Mouse (Mus musculus) testis, adult 2 months (tissue): ENCODE data around the gene Icam2. TPM values are rescaled to one million over a fixed set of nuclear protein-coding genes. Genes with fewer than 3 reads are reported as not detected.

Source experiments
- H3K27ac ChIP-seq: fragments of 200-500 bp; 2 replicates; pipeline ENCODE4 v1.5.1; 2012; ENCODE audit warnings: low read depth, low read length; ENCODE audit not compliant: control insufficient read depth, insufficient read depth
- H3K27me3 ChIP-seq: fragments of 200-500 bp; 2 replicates; pipeline ENCODE4 v1.6.1; 2012; ENCODE audit warnings: mild to moderate bottlenecking, low read length, moderate library complexity; ENCODE audit not compliant: control insufficient read depth, insufficient read depth
- H3K36me3 ChIP-seq: fragments of 200-500 bp; 2 replicates; pipeline ENCODE4 v1.6.1; 2012; ENCODE audit warnings: mild to moderate bottlenecking, low read length; ENCODE audit not compliant: control insufficient read depth, insufficient read depth
- H3K4me1 ChIP-seq: fragments of 200-500 bp; 2 replicates; pipeline ENCODE4 v1.6.1; 2012; ENCODE audit warnings: low read length; ENCODE audit not compliant: control insufficient read depth, insufficient read depth
- H3K4me3 ChIP-seq: fragments of 200-500 bp; 2 replicates; pipeline ENCODE4 v1.5.1; 2012; ENCODE audit warnings: low read depth, mild to moderate bottlenecking, low read length, moderate library complexity, mixed read lengths; ENCODE audit not compliant: control insufficient read depth
- CTCF ChIP-seq: fragments of 200-500 bp; IDR thresholded peaks from 2 replicates; pipeline ENCODE4 v1.5.1; 2012; ENCODE audit warnings: low read depth, mild to moderate bottlenecking, inconsistent platforms, low read length, moderate library complexity; ENCODE audit not compliant: control insufficient read depth, insufficient read depth, insufficient replicate concordance
- POLR2A ChIP-seq: fragments of 200-500 bp; IDR thresholded peaks from 2 replicates; pipeline ENCODE4 v1.6.1; 2012; ENCODE audit warnings: low read depth, mild to moderate bottlenecking, inconsistent platforms, low read length, moderate library complexity; ENCODE audit not compliant: control insufficient read depth
- polyA plus RNA-seq: library from polyadenylated mRNA; depleted of rRNA; stranded (reverse); fragments of >200 nt; gene quantifications from 2 replicates; pipeline ENCODE4 v1.2.3, GENCODE M21; 2012

Icam2 gene
- polyA plus RNA-seq, 1 experiment = 1.7 TPM

DNA sequence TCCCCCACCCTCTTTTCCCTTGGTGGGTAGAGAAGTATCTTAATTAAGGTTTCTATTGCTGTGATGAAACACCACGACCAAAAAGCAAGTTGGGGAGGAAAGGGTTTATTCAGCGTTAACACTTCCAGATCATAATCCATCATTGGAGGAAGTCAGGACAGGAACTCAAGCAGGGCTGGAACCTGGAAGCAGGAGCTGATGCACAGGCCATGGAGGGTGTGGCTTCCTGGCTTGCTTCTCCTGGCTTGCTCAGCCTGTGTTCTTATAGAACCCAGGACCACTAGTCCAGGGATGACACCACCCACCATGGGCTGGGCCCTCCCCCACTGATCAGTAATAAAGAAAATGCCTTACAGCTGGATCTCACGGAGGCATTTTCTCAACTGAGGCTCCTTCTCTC lies 2.9 kb upstream of the Icam2 start:
- peaks cover 2% of the 10 kb centered on the region; the same call in 1 of the 2 replicates for H3K4me1 ChIP-seq
- TF ChIP-seq POLR2A (no peak), CTCF (no peak)
- H3K36me3 ChIP-seq = no peaks in the 10 kb centered on the region
- no peaks in the 10 kb centered on the region for H3K27me3 ChIP-seq
- no peak overlapping the region for H3K4me3 ChIP-seq
- H3K27ac ChIP-seq = no peak overlapping the region

- peaks cover 2% of the 10 kb centered on the region; the same call in 1 of the 2 replicates for H3K4me1 ChIP-seq
- no peaks in the 10 kb centered on the region for H3K36me3 ChIP-seq
- H3K4me3 ChIP-seq = no peak overlapping the region
- no peak for TF ChIP-seq POLR2A
- TF ChIP-seq CTCF = no peak
- no peak overlapping the region for H3K27ac ChIP-seq
- H3K27me3 ChIP-seq = no peaks in the 10 kb centered on the region
Observed at GRCm38 (mm10) chr11:106389611-106390010, 1.7 kb upstream of the Icam2 start.

DNA sequence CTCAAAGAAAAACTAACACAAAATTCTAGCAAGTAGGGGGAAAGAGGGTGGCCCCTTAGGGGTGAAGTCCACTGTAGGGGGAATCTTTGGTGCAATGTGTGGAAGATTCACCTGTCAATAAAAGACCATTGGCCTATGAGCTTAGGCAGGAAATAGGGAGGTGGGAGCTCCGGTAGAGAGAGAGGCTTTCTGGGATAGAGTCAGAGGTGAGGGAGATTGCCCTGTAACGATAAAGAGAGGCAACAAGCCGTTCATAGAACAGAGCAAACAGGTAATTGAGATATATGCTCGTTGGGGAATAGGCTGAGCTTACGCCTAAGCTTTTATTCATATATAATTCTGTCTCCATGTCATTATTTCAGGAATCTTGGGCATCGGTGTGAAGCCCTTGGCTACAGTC lies 855 bp downstream of the Icam2 start:
- H3K4me1 ChIP-seq = 0 out of 2 replicates have a peak, but pooled peaks cover 2% of the 10 kb centered on the region
- TF ChIP-seq CTCF (no peak), POLR2A (no peak)
- no peaks in the 10 kb centered on the region for H3K36me3 ChIP-seq
- no peak overlapping the region for H3K27ac ChIP-seq
- no peaks in the 10 kb centered on the region for H3K27me3 ChIP-seq
- no peak overlapping the region for H3K4me3 ChIP-seq

- TF ChIP-seq POLR2A (no peak), CTCF (no peak)
- H3K27ac ChIP-seq = no peak overlapping the region
- no peaks in the 10 kb centered on the region for H3K36me3 ChIP-seq
- H3K27me3 ChIP-seq = no peaks in the 10 kb centered on the region
- H3K4me1 ChIP-seq = 0 out of 2 replicates have a peak, but pooled peaks cover 2% of the 10 kb centered on the region
- no peak overlapping the region for H3K4me3 ChIP-seq
Observed at GRCm38 (mm10) chr11:106386409-106386808, 1.5 kb downstream of the Icam2 start.

DNA sequence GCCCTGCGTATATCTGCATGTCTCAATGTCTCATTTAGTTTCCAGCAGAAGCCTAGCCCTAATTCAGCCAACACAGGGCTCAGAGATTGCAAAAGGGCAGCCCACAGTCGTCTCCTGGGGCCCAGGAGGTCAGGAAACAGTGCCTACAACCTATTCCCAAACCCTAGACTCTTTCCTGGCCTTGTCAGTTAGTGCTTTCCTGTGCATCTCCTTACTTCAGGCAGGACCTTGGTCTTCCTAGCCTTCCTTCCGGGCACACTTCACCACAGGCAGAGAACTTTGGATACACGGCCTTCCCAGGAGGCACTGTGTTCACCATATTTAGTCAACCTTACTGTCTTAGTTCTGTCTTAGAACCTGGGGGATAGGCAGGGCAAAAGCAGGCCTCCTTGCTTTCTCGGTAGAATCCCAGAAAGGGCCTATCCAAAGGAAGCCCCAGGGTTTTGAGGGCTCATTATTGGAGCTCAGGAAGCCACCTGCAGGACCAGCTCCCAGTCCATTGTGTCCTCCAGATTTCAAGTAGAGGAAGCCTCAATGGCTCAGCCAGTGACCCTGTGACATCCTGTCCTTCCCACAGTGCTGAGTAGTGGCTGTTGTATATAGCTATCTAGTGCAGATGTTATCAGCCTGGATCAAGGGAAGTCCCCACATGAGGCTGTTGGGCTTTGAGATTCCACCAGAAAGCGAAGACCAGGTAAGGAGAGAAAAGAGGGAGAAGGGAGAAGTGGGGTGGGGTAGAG lies 4.7 kb downstream of the Icam2 start:
- H3K4me3 ChIP-seq = no peak overlapping the region
- no peak for TF ChIP-seq POLR2A
- no peak for TF ChIP-seq CTCF
- no peaks in the 10 kb centered on the region for H3K27me3 ChIP-seq
- H3K4me1 ChIP-seq = no peaks in the 10 kb centered on the region
- H3K27ac ChIP-seq = no peak overlapping the region
- H3K36me3 ChIP-seq = no peaks in the 10 kb centered on the region

- Histone ChIP-seq H3K27ac (no peak overlapping the region), H3K4me3 (no peak overlapping the region), H3K4me1 (no peaks in the 10 kb centered on the region), H3K36me3 (no peaks in the 10 kb centered on the region), H3K27me3 (no peaks in the 10 kb centered on the region)
- TF ChIP-seq CTCF = no peak
- TF ChIP-seq POLR2A = no peak
Observed at GRCm38 (mm10) chr11:106382424-106382823, 5.5 kb downstream of the Icam2 start.

DNA sequence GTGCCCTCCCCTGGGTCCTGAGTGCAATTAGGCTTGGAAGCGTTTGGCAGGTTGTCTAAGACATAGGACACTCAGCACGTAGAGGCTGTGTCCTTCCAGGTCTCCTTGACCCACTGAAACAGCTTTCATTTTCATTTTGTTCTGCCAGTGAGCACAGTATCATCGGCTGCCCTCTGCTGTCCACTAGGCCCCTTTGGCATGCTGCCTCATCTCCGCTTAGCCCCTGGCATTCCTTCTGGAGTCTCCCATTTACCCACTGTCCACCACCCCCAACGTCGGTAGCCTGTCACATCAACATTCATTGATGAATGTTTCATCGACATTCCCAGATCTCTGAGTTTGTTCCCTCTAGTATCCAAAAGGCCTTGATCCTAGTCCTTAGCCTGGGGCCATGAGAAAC lies 6.0 kb downstream of the Icam2 start:
- Histone ChIP-seq H3K27ac (no peak overlapping the region), H3K36me3 (no peaks in the 10 kb centered on the region), H3K4me1 (no peaks in the 10 kb centered on the region), H3K27me3 (no peaks in the 10 kb centered on the region), H3K4me3 (no peak overlapping the region)
- no peak for TF ChIP-seq CTCF
- TF ChIP-seq POLR2A = no peak

GRCm38 (mm10) chr11:106381011-106381410 lies 6.9 kb downstream of the Icam2 start:
- H3K36me3 ChIP-seq = no peaks in the 10 kb centered on the region
- no peak overlapping the region for H3K27ac ChIP-seq
- H3K27me3 ChIP-seq = no peaks in the 10 kb centered on the region
- H3K4me1 ChIP-seq = no peaks in the 10 kb centered on the region
- TF ChIP-seq POLR2A (no peak), CTCF (no peak)
- no peak overlapping the region for H3K4me3 ChIP-seq
